Mouse (Mus musculus) left cerebral cortex, postnatal 4 days (tissue): ENCODE data around the gene Skint3. TPM values are rescaled to one million over a fixed set of nuclear protein-coding genes. Genes with fewer than 3 reads are reported as not detected.
"Not testable (repeated sequence)": the region's sequence is repeated elsewhere in the genome, so short reads cannot be mapped to it uniquely, and the experiment has no call there.

Experiments used
- DNase-seq: peaks from one replicate; pipeline ENCODE4 v3.0.0-alpha.2; 2022
- intact Hi-C: fragments of 180-260 bp; cut with DNase I; formaldehyde crosslinking; loops from one replicate; pipeline ENCODE4 v1.15.1; 2025
- total RNA-seq, 2 experiments: library from RNA; stranded (reverse); gene quantifications; 2 replicates each; pipeline ENCODE4 v1.2.3; 2021

Gene Skint3
- not detected for total RNA-seq

- intact Hi-C loops = no loop called here
- no peak for DNase-seq
These were observed at the start of gene Skint3 for GRCm38 (mm10) chr4:112231945-112232344. TSS of gene Skint3 (plus strand) at chr4:112232245.

- intact Hi-C loops = no loop called here
- no peak for DNase-seq
These were observed 11.4 kb downstream of the Skint3 start for GRCm38 (mm10) chr4:112243416-112243815.

- intact Hi-C loops = no loop called here
- no peak for DNase-seq
These were observed 11.9 kb downstream of the Skint3 start for GRCm38 (mm10) chr4:112243951-112244350.

GRCm38 (mm10) chr4:112256022-112256421, 24.0 kb downstream of the Skint3 start:
- intact Hi-C loops = no loop called here

GRCm38 (mm10) chr4:112287178-112287974, 55.3 kb downstream of the Skint3 start:
- intact Hi-C loops = no loop called here
- DNase-seq = no peak

More at GRCm38 (mm10) chr4:112256022-112256421, 24.0 kb downstream of the Skint3 start:
- DNase-seq = no peak

GRCm38 (mm10) chr4:112288396-112288795, 56.4 kb downstream of the Skint3 start:
- intact Hi-C loops = no loop called here
- no peak for DNase-seq

- intact Hi-C loops = no loop called here
These were observed 70.3 kb downstream of the Skint3 start for GRCm38 (mm10) chr4:112302305-112302704.

GRCm38 (mm10) chr4:112302855-112303509, 70.9 kb downstream of the Skint3 start:
- DNase-seq = no peak
- intact Hi-C loops = no loop called here

More at GRCm38 (mm10) chr4:112302305-112302704, 70.3 kb downstream of the Skint3 start:
- no peak for DNase-seq

- DNase-seq, intact Hi-C loops: not testable (repeated sequence)
These were observed 117.1 kb downstream of the Skint3 start for GRCm38 (mm10) chr4:112349111-112349510.

Other genes with a start within 250 kb of the Skint3 start
- gene Skint1, start 226.0 kb upstream of the Skint3 start, total RNA-seq = not detected
- not detected for gene Skint4, start 160.2 kb upstream of the Skint3 start, total RNA-seq
- gene Skint9, start 201.7 kb downstream of the Skint3 start, total RNA-seq = not detected